Mouse (Mus musculus) G1E-ER4 (cell line): ENCODE measurements around the gene Fank1. TPM values are rescaled to one million over a fixed set of nuclear protein-coding genes. Genes with fewer than 3 reads are reported as not detected.

Experiments
- GATA1 ChIP-seq: IDR thresholded peaks from one replicate; pipeline ENCODE4 v1.8.0; 2012; ENCODE audit warnings: low read length, inconsistent platforms
- polyA plus RNA-seq: library from polyadenylated mRNA; stranded (reverse); fragments of >175 nt; gene quantifications from 2 replicates; pipeline ENCODE4 v1.2.3, GENCODE M21; 2012

Fank1 gene
- polyA plus RNA-seq, 1 experiment: not detected

DNA sequence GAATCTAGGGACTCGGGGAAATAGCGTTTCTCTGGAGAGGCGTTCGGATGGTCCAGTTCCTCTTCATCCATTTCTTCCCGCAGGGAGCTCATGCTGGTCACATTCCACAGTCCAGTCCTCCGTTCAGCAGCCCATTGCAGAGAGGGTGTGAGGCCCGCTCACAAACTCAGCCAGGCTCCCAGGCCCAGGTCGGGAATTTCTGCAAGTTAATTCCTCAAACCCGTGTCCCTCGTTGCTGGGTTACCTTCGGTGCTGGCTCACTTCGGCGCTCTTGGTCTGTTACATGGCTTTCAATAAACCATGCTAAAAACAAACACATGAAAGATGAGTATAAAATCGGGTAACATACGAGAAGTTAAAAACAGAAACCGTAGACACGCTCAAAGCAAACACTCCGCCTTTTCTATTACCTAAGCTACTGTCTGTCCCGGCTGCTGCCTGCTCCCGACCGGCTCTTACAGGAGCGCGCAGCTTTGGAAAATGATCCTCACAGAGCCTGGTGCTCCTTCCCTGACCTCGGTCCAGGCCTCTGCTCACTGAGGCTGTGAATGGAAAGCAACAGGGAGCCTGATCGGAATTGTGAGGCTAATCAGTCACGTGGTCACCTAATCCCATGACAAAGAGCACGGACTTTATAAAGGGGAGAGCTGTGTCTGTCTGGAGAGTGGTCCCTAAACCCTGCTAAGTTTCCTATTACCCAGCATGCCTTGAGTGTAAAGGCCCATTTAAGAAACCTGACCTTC is 16.9 kb upstream of the Fank1 start:
- TF ChIP-seq GATA1: no peak

GRCm38 (mm10) chr7:133762696-133763095 is 14.0 kb upstream of the Fank1 start:
- TF ChIP-seq GATA1: no peak

- TF ChIP-seq GATA1: no peak
Observed at GRCm38 (mm10) chr7:133764425-133764824, 12.2 kb upstream of the Fank1 start.

DNA sequence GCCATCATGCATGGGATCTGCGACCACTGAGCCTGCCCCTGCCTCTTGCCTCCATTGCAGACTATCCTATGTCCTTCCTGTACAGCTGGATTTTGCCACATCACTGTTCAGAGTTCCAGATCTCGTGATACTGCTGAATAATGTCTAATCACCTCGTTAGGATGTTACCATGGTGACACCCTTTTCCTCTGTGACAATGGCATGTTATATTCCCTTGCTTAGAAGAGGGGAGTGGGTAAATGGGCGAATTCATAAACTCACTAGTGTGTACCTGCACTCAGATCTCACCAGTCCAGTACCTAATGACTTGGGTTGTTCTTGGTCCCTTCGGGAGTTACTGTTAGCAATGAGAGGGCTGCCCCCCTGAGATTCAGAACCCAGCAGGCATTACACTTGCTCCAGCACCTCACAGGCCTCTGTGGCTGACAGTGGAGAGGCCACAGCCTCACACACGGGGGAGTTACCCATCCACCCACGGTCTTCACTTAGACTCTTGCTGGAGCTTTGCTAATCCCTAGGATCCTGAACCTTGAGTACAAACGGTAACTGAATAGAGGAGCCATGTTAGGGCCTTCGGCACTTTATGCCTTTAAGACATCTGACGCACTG is 11.3 kb upstream of the Fank1 start:
- no peak for TF ChIP-seq GATA1

DNA sequence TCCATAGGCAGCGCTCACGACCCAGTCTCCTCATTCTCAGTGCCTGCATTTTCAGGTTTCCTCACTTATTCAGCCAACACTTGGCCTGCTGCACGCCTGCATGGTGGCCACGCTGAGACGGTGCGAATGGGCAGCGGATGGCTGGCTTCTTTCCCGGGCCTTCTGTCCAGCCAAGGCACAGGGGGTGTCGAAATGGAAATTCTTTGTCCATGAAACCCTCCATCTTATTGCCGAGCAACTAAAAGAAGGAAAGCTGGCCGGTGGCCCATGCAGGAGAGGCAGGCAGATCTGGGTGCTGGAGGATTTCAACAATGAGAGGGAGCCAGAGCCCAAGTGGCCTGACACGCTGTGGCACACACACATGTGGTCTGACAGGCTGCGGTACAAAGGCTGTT is 10.8 kb upstream of the Fank1 start:
- TF ChIP-seq GATA1: no peak

GRCm38 (mm10) chr7:133768027-133768426 is 8.6 kb upstream of the Fank1 start:
- no peak for TF ChIP-seq GATA1

GRCm38 (mm10) chr7:133768517-133768916 is 8.1 kb upstream of the Fank1 start:
- no peak for TF ChIP-seq GATA1

DNA sequence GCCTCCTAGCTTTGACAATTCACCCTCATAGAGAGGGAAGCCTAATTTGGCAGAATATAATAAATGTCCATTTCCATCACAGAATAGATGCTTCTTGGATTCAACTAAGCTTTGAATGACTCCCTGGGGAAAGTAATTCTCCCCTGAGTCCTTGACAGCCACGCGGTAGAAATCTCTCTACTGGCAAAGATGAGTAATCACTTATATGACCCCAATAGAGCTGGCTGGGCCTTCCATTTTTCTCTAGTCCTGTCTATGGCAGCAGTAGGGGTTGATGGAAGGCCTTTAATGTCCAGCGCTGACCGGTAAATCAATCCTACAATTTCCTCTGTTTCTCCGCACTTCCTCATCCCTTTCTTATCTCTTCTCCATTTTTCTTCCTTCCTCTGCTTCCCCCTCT is 1.5 kb upstream of the Fank1 start:
- TF ChIP-seq GATA1: no peak

DNA sequence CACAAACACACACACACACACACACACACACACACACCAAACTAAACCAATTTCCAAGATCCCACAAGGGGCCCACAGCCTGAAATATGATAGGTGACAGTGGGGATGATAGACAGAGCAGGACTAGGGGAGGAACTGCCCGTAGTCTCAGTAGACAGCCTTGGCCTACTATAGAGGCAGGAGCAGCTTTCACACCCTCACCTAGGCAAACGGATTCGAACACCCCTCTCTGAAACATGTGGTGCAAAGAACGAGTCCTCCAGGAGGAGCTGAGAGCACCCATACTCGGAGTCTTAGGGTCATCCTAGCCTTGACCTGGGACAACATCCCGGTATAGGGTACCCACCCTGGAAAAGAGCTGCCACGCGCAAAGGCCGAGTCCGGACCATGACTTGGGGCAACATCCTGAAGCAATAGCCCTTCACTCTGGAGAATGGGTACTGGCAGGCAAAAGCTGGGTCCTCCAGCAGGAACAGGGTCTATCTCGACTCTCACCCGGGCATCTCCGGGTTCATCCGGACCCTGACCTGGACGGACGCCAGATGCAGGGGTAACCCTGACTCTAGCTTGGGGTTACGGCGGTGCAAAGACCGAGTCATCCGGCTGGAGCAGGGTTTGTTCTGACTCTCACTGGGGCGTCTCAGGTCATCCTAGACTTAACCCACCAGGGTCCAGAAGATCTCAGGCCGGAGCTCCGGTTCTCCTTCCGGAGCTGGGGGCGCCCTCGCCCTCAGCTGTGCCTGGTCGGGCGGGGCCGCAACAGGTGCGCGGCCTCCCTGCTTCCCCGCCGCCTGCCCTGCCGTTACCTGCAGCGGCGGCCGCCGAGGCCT is 650 bp upstream of the Fank1 start:
- TF ChIP-seq GATA1: no peak

DNA sequence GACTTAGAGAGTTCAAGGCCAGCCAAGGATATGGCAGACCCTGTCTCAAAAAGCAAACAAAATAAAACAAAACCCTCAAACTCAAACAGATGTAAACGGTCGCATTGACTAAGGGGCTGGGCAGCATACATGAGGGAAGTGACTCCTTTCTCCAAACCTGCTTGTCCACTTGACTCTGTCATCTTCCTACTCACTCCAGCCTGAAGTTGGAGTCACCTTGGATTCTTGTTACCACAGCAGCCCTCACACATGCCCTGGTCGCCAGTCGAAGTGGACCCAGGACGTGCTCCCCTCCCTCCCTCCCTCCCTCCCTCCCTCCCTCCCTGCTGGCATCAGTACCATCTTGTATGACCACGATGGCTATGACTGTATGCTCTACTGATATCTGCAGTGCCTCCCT is 4.9 kb downstream of the Fank1 start:
- TF ChIP-seq GATA1: no peak

DNA sequence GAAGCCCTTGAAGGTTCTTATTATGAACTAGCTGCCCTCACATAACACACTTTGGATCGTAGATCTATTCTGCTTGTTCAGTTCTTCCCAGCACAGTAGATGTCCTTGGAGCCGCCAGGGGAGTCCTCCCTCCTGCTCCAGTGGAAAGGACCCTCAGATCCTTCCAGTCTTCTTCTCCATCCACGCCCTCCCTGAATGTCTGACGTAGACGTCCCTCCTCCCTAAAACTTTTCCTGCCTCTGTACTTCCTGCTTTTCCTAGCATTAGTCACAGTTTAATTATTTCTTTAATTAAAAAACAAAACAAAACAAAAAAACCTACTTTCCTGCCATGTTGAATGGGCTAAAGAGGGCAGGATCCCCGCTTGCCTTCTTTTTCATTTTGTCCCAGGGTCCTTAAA is 5.3 kb downstream of the Fank1 start:
- no peak for TF ChIP-seq GATA1

DNA sequence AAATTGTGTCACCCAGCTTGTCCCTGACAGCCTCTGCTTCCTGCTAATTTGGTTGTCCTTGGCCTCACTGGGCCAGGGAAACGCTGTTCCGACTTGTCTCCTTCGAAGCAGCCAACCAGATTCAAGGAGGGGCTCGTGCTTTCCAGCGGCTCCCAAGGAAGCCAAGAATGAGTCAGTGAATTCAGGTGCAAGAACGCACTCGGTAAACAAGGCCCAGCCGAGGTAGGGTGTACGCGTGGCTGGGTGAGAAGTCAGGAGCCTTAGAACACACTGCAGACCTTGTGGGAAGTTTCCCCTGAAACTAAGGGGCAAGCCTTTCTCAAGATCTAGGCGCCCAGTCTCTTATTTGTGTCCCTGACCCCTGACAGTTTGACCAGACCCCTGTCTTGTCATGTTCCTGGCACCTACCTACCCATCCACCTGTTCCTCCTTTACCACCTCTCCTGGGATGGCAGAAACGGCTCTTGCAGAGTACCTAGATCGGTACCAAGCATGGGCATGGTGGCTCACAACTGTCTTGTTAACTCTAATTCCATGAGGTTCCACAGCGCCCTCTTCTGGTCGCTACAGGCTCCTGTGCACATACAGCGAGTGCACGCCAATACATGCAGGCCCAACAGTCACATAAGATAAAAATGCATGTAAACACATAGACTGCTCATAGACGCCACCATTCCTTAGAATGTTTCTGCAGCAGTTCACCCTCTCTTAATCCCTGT is 6.2 kb downstream of the Fank1 start, which contains the start of gene Dhx32:
Gene Dhx32, minus strand, starts transcription at position 10 of the 719 bp plus-strand sequence.
- TF ChIP-seq GATA1: no peak

GRCm38 (mm10) chr7:133787571-133787970 is 10.9 kb downstream of the Fank1 start:
- no peak for TF ChIP-seq GATA1

DNA sequence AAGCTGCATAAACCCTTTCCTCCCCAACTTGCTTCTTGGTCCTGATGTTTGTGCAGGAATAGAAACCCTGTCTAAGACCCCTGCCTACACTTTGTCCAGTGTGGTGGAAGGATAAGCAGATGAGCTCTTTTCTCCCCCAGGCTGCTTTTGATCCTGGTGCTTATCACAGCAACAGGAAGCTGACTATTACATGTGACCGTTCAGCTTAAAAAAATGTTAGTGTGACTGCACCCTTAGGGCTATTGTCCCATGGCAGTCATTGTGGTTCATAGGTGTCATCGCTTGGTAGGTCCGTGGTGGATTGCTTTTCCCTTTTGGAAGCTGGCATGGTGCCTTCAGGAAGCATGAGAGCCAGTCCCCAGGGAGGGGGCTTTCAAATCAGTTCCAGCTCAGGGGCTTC is 11.5 kb downstream of the Fank1 start:
- no peak for TF ChIP-seq GATA1

DNA sequence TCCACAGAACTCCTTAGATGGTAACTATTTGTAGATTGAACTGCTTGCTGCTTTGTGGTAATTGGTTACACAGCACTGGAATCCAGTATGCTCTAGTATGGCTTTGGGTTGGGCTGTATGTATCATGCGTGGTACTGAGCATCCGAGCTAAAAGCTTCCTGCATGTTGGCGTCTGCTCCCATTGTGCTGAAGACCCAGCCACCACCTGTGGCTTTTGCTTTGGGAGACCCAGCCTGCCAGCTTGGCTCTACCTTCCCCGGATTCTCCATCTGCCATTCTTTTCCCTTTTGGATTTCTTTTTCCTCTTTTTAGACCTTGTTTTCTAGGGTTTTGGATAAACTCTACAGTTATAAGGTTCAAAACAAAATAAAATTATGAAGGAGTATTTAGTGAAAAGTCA is 13.5 kb downstream of the Fank1 start:
- TF ChIP-seq GATA1: no peak

- no peak for TF ChIP-seq GATA1
Observed at GRCm38 (mm10) chr7:133790608-133791229, 14.1 kb downstream of the Fank1 start.
